Mouse (Mus musculus): ENCODE results near the gene Il1rap. TPM values are rescaled to one million over a fixed set of nuclear protein-coding genes. Genes with fewer than 3 reads are reported as not detected.

Gene Il1rap
- 3.4 TPM in 2 replicates for polyA plus RNA-seq (2015; fragmentation: Nextera tagmentation; extraction: Ambion mirVana)

DNA sequence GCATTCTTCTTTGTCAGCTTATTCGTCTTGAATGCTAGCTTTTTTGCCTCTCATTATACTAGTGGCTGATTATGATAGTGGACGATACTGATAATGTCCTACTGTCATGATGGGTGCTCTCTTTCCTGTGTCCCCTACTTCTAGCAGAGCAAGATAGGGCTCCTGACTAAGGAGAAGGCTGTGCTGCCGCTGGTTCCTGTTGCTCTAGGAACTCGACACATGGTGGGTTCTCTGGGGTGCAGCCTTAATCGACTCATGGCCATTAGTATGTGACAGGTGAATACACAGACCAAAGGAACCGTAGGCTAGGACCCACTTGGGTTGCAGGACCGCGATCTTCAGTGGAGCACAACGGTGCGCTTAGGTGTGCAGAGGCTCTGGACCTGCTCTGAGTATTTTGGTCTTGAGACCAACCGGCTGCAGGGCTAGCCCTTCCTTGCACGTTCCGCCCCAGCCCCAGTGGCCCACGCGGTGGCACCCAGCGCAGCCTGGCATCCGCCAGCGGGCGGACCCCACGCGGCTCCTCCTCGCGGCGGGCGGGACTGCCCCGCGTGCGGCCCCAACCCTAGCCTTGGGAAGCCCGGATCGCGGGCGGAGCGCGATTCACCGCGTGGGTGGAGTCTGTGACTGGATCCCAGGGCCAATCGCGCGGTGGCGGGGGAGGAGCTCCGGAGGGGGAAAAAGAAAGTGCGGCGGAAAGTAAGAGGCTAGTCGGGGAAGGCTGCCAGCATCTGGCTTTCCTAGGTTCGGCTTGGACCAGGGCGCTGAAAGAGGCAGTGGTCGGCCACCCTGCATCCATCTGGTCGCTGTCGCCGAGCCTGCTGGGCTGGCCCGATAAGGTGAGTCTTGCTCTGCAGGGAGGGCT lies at the start of gene Il1rap:
Il1rap (plus strand) TSS at position 657 of the 865 bp plus-strand sequence.

Other genes starting within 250 kb of the Il1rap start
- 4.3 and 5.7 TPM in 2 replicates for gene Cldn1, start 209.9 kb upstream of the Il1rap start, polyA plus RNA-seq (2015; fragmentation: Nextera tagmentation; extraction: Ambion mirVana)
- gene Cldn16, start 118.6 kb upstream of the Il1rap start, polyA plus RNA-seq (2015; fragmentation: Nextera tagmentation; extraction: Ambion mirVana) = not detected in 2 replicates
- gene Tmem207, start 54.9 kb upstream of the Il1rap start, polyA plus RNA-seq (2015; fragmentation: Nextera tagmentation; extraction: Ambion mirVana) = not detected in 2 replicates

Measured in urinary bladder, postnatal 0 days (tissue).